Mouse (Mus musculus) embryonic facial prominence, embryonic 10.5 days (tissue): Measurements from ENCODE around the gene Asf1b. TPM values are rescaled to one million over a fixed set of nuclear protein-coding genes. Genes with fewer than 3 reads are reported as not detected.

Source experiments
- DNase-seq: peaks from one replicate; pipeline ENCODE4 v3.0.0-alpha.2; 2017; ENCODE audit warnings: low spot score
- H3K27ac ChIP-seq: fragments of 300-500 bp; sonication (generic); replicated peaks from 2 replicates; pipeline ENCODE4 v1.5.1; 2016; ENCODE audit warnings: mild to moderate bottlenecking
- H3K27me3 ChIP-seq: fragments of 300-500 bp; sonication (generic); replicated peaks from 2 replicates; pipeline ENCODE4 v1.6.1; 2016; ENCODE audit warnings: low read depth, mild to moderate bottlenecking; ENCODE audit not compliant: poor library complexity, severe bottlenecking
- H3K36me3 ChIP-seq: fragments of 300-500 bp; sonication (generic); replicated peaks from 2 replicates; pipeline ENCODE4 v1.6.1; 2016; ENCODE audit warnings: mild to moderate bottlenecking, moderate library complexity
- H3K4me1 ChIP-seq: fragments of 300-500 bp; sonication (generic); 2 replicates; pipeline ENCODE4 v1.6.1; 2016
- H3K4me3 ChIP-seq: fragments of 300-500 bp; sonication (generic); 2 replicates; pipeline ENCODE4 v1.5.1; 2016; ENCODE audit warnings: mild to moderate bottlenecking, moderate library complexity
- H3K9me3 ChIP-seq: fragments of 300-500 bp; sonication (generic); 2 replicates; pipeline ENCODE4 v1.6.1; 2016; ENCODE audit warnings: mild to moderate bottlenecking
- WGBS: fragments of 180-500 bp; shearing (Covaris S2); methylation state at CpG from one replicate; pipeline ENCODE4 v1.1.7; 2016; 5-methylcytosine and 5-hydroxymethylcytosine counted together
- polyA plus RNA-seq: library from polyadenylated mRNA; unstranded; fragments of >200 nt; fragmentation: Nextera tagmentation; extraction: Ambion mirVana; gene quantifications from 2 replicates; pipeline ENCODE4 v1.2.1, GENCODE M21; 2016

Gene Asf1b
- polyA plus RNA-seq, 1 experiment from 2014 or later = 95.4 TPM

GRCm38 (mm10) chr8:83934222-83934621 lies 21.1 kb upstream of the Asf1b start:
- Histone ChIP-seq H3K4me1 (no peaks in the 10 kb centered on the region), H3K36me3 (peaks cover 100% of the 10 kb centered on the region), H3K27ac (no peak overlapping the region), H3K9me3 (no peaks in the 10 kb centered on the region), H3K27me3 (no peaks in the 10 kb centered on the region), H3K4me3 (no peak overlapping the region)
- 87% methylated on average over 5 of the region's 5 CpGs for WGBS
- no peak for DNase-seq

GRCm38 (mm10) chr8:83934994-83935393 lies 20.3 kb upstream of the Asf1b start:
- 76% methylated on average over 2 of the region's 2 CpGs for WGBS
- H3K4me1 ChIP-seq = no peaks in the 10 kb centered on the region
- no peaks in the 10 kb centered on the region for H3K27me3 ChIP-seq
- no peak overlapping the region for H3K4me3 ChIP-seq
- no peak overlapping the region for H3K27ac ChIP-seq
- H3K9me3 ChIP-seq = no peaks in the 10 kb centered on the region
- H3K36me3 ChIP-seq = peaks cover 100% of the 10 kb centered on the region
- DNase-seq = no peak

- H3K27me3 ChIP-seq = no peaks in the 10 kb centered on the region
- 91% methylated on average over 8 of the region's 8 CpGs for WGBS
- peaks cover 100% of the 10 kb centered on the region for H3K36me3 ChIP-seq
- no peak for DNase-seq
- no peak overlapping the region for H3K27ac ChIP-seq
- no peaks in the 10 kb centered on the region for H3K9me3 ChIP-seq
- H3K4me1 ChIP-seq = no peaks in the 10 kb centered on the region
- H3K4me3 ChIP-seq = no peak overlapping the region
Observed at GRCm38 (mm10) chr8:83935435-83935834, 19.9 kb upstream of the Asf1b start.

GRCm38 (mm10) chr8:83937645-83938044 lies 17.7 kb upstream of the Asf1b start:
- Histone ChIP-seq H3K9me3 (no peaks in the 10 kb centered on the region), H3K4me3 (no peak overlapping the region), H3K27me3 (no peaks in the 10 kb centered on the region), H3K27ac (no peak overlapping the region), H3K36me3 (peaks cover 78% of the 10 kb centered on the region), H3K4me1 (no peaks in the 10 kb centered on the region)
- 92% methylated on average over 7 of the region's 7 CpGs for WGBS
- DNase-seq = peak; percentile 6

- DNase-seq = no peak
- Histone ChIP-seq H3K36me3 (peaks cover 71% of the 10 kb centered on the region), H3K9me3 (no peaks in the 10 kb centered on the region), H3K27ac (no peak overlapping the region), H3K4me1 (no peaks in the 10 kb centered on the region), H3K4me3 (no peak overlapping the region), H3K27me3 (no peaks in the 10 kb centered on the region)
- WGBS = 93% methylated on average over 15 of the region's 15 CpGs
Observed at GRCm38 (mm10) chr8:83938330-83938729, 17.0 kb upstream of the Asf1b start.

- peak; percentile 7 for DNase-seq
- WGBS = 72% methylated on average over 6 of the region's 6 CpGs
- Histone ChIP-seq H3K4me1 (no peaks in the 10 kb centered on the region), H3K27me3 (no peaks in the 10 kb centered on the region), H3K9me3 (no peaks in the 10 kb centered on the region), H3K27ac (no peak overlapping the region), H3K36me3 (peaks cover 43% of the 10 kb centered on the region), H3K4me3 (no peak overlapping the region)
Observed at GRCm38 (mm10) chr8:83941066-83941677, 14.1 kb upstream of the Asf1b start.

- H3K36me3 ChIP-seq = peaks cover 30% of the 10 kb centered on the region
- WGBS = 86% methylated on average over 1 of the region's 1 CpGs
Observed at GRCm38 (mm10) chr8:83942446-83942845, 12.9 kb upstream of the Asf1b start.

GRCm38 (mm10) chr8:83945540-83945939 lies 9.8 kb upstream of the Asf1b start:
- DNase-seq = no peak
- Histone ChIP-seq H3K27me3 (no peaks in the 10 kb centered on the region), H3K9me3 (no peaks in the 10 kb centered on the region), H3K4me3 (no peak overlapping the region), H3K4me1 (no peaks in the 10 kb centered on the region), H3K36me3 (no peaks in the 10 kb centered on the region), H3K27ac (no peak overlapping the region)
- WGBS = 68% methylated on average over 3 of the region's 3 CpGs

More at GRCm38 (mm10) chr8:83942446-83942845, 12.9 kb upstream of the Asf1b start:
- no peaks in the 10 kb centered on the region for H3K27me3 ChIP-seq
- no peaks in the 10 kb centered on the region for H3K4me1 ChIP-seq
- no peak overlapping the region for H3K4me3 ChIP-seq
- no peaks in the 10 kb centered on the region for H3K9me3 ChIP-seq
- DNase-seq = no peak
- no peak overlapping the region for H3K27ac ChIP-seq

- H3K27ac ChIP-seq = peak overlapping the region; percentile 76
- H3K9me3 ChIP-seq = no peaks in the 10 kb centered on the region
- H3K36me3 ChIP-seq = peaks cover 13% of the 10 kb centered on the region
- H3K4me3 ChIP-seq = peak overlapping the region; percentile 86
- WGBS = 2% methylated on average over 14 of the region's 14 CpGs
- DNase-seq = no peak
- peaks cover 23% of the 10 kb centered on the region for H3K4me1 ChIP-seq
- H3K27me3 ChIP-seq = no peaks in the 10 kb centered on the region
Observed at GRCm38 (mm10) chr8:83954749-83955105, 580 bp upstream of the Asf1b start.

GRCm38 (mm10) chr8:83955958-83956218 lies 581 bp downstream of the Asf1b start:
- DNase-seq = no peak
- Histone ChIP-seq H3K27me3 (no peaks in the 10 kb centered on the region), H3K4me3 (peak overlapping the region; percentile 86), H3K4me1 (peaks cover 23% of the 10 kb centered on the region), H3K9me3 (no peaks in the 10 kb centered on the region), H3K36me3 (peaks cover 19% of the 10 kb centered on the region), H3K27ac (peak overlapping the region; percentile 81)
- WGBS = 2% methylated on average over 15 of the region's 15 CpGs

- 35% methylated on average over 1 of the region's 1 CpGs for WGBS
- Histone ChIP-seq H3K4me1 (peaks cover 23% of the 10 kb centered on the region), H3K9me3 (no peaks in the 10 kb centered on the region), H3K27me3 (no peaks in the 10 kb centered on the region), H3K27ac (no peak overlapping the region), H3K4me3 (peak overlapping the region; percentile 86), H3K36me3 (peaks cover 19% of the 10 kb centered on the region)
- DNase-seq = no peak
Observed at GRCm38 (mm10) chr8:83956789-83957188, 1.5 kb downstream of the Asf1b start.

GRCm38 (mm10) chr8:83964015-83964765 lies 8.9 kb downstream of the Asf1b start:
- Histone ChIP-seq H3K27me3 (no peaks in the 10 kb centered on the region), H3K4me3 (no peak overlapping the region), H3K27ac (no peak overlapping the region), H3K36me3 (peaks cover 67% of the 10 kb centered on the region), H3K9me3 (no peaks in the 10 kb centered on the region), H3K4me1 (no peaks in the 10 kb centered on the region)
- 92% methylated on average over 5 of the region's 5 CpGs for WGBS
- no peak for DNase-seq

GRCm38 (mm10) chr8:83967701-83968100 lies 12.4 kb downstream of the Asf1b start:
- H3K36me3 ChIP-seq = peaks cover 71% of the 10 kb centered on the region
- WGBS = 94% methylated on average over 7 of the region's 7 CpGs

More at GRCm38 (mm10) chr8:83967701-83968100, 12.4 kb downstream of the Asf1b start:
- Histone ChIP-seq H3K9me3 (no peaks in the 10 kb centered on the region), H3K27me3 (no peaks in the 10 kb centered on the region), H3K27ac (no peak overlapping the region), H3K4me3 (no peak overlapping the region), H3K4me1 (peaks cover 13% of the 10 kb centered on the region)
- no peak for DNase-seq
